Mouse (Mus musculus): ENCODE data around the gene Mx1.

DNA sequence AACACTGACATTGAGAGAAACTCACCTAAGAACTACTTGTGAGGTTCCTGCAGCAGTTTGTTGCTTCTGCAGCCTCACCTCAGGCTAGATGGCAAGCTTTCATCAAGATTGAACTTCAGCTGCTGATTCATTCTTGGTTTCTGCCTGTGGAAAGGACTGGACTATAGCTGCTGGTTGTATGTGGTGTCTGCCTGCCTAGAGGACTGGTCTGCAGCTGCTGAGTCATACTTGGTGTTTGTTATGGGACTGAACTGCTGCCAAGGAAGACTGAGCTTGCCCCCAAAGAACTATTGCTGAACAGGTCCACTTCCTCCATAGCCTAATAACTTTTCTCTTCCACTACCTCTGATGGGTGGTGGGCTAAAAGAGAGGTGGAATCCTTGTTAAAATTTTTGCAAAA lies 15.3 kb downstream of the Mx1 start:
- TF ChIP-seq CTCF (conservative IDR thresholded peaks at IDR 0.05; ENCODE audit: low read length): no peak
- TF ChIP-seq NANOG (IDR thresholded peaks at IDR 0.05; ENCODE audit: borderline replicate concordance, low read length): no peak

Measured in E14TG2a.4 (cell line).